Mouse (Mus musculus) megakaryocyte, embryonic 14.5 days (primary cell): ENCODE data around the gene Gm1043. TPM values are rescaled to one million over a fixed set of nuclear protein-coding genes. Genes with fewer than 3 reads are reported as not detected.

Source experiments
- H3K27me3 ChIP-seq: replicated peaks from 2 replicates; pipeline ENCODE3; 2012; ENCODE audit warnings: inconsistent platforms
- H3K36me3 ChIP-seq: replicated peaks from 2 replicates; pipeline ENCODE3; 2012; ENCODE audit warnings: low read length, inconsistent platforms, mixed read lengths
- H3K4me1 ChIP-seq: 2 replicates; pipeline ENCODE4 v1.6.1; 2012; ENCODE audit warnings: inconsistent platforms
- H3K4me3 ChIP-seq: replicated peaks from 2 replicates; pipeline ENCODE3; 2012; ENCODE audit warnings: moderate library complexity, mild to moderate bottlenecking, inconsistent platforms
- H3K9me3 ChIP-seq: 2 replicates; pipeline ENCODE4 v1.6.1; 2012; ENCODE audit warnings: inconsistent platforms
- FLI1 ChIP-seq: IDR thresholded peaks from 2 replicates; pipeline ENCODE4 v1.6.1; 2012; ENCODE audit warnings: low read length, inconsistent platforms, mixed read lengths
- GATA1 ChIP-seq: IDR thresholded peaks from 3 replicates; pipeline ENCODE4 v1.6.1; 2012; ENCODE audit warnings: mixed read lengths, low read length, inconsistent platforms, borderline replicate concordance
- polyA plus RNA-seq: library from polyadenylated mRNA; stranded (reverse); fragments of >175 nt; gene quantifications from 2 replicates; pipeline ENCODE4 v1.2.3, GENCODE M21; 2012; ENCODE audit warnings: low replicate concordance; ENCODE audit not compliant: insufficient read depth

Gm1043 gene
- polyA plus RNA-seq, 1 experiment = not detected

DNA sequence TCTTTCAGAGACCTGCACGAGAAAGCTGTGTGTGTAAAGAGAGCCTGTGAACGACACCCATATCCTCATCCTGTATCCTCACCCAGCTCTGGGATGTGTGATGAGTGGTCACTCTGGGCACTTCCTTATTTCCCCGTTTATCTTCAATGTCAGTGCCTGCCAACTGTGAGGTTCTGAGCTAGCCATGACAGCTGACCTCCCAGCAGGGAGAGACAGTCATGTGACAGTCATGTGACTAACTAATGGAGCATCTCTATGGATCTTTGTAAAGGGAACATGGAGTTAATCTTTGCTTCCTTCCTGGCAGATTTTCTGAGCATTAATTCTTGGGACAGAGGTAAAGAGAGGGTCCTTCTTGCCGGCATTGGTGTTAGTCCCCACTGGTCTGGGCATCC, 128.5 kb downstream of the Gm1043 start:
- Histone ChIP-seq H3K36me3 (no peaks in the 10 kb centered on the region), H3K27me3 (no peaks in the 10 kb centered on the region), H3K9me3 (peaks cover 18% of the 10 kb centered on the region), H3K4me3 (no peak overlapping the region), H3K4me1 (no peaks in the 10 kb centered on the region)
- TF ChIP-seq GATA1 = no peak
- no peak for TF ChIP-seq FLI1

DNA sequence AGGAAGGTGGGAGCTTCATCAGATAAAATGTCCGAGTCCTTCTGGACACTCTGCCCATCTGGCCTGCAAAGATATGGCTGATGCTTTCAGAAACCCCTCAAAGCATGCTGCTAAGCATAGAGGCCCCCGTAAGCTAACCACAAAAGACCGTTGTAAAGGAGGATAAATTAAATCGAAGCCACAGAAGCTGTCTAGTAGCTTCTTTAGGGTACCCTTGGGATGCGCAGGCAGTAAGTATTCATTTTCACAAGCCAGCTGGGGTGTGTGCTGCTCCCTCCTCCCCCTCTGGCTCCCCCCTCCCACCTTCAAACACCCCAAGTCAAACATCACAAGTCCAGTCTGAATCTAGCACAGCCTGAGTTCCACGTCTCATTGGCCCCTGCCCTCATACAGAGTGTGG, 129.4 kb downstream of the Gm1043 start:
- no peaks in the 10 kb centered on the region for H3K36me3 ChIP-seq
- TF ChIP-seq FLI1 (no peak), GATA1 (no peak)
- H3K27me3 ChIP-seq = no peaks in the 10 kb centered on the region
- no peaks in the 10 kb centered on the region for H3K4me1 ChIP-seq
- H3K9me3 ChIP-seq = peaks cover 15% of the 10 kb centered on the region
- no peak overlapping the region for H3K4me3 ChIP-seq

DNA sequence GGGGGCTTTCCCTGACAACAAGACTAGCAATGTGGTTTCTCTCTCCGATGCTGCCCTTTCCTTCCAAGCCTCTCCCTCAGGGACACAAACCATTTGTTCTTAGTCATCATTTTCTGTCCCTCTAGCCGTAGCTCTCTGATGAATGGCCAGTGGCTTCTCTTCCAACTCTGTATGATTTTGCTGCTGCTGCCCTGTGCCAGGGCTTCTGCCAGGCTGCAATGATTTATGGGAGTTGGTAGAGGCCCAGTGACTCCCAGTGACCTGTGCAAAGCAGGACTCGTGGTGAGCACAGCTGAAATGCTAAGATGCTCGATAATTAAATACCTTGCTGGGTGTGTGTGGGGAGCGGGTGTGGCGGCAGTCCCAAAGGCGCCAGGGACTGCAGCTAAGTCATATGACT, 130.1 kb downstream of the Gm1043 start:
- H3K36me3 ChIP-seq = no peaks in the 10 kb centered on the region
- H3K4me3 ChIP-seq = no peak overlapping the region
- peaks cover 15% of the 10 kb centered on the region for H3K9me3 ChIP-seq
- TF ChIP-seq GATA1 = no peak
- TF ChIP-seq FLI1 = no peak
- no peaks in the 10 kb centered on the region for H3K4me1 ChIP-seq
- H3K27me3 ChIP-seq = no peaks in the 10 kb centered on the region

DNA sequence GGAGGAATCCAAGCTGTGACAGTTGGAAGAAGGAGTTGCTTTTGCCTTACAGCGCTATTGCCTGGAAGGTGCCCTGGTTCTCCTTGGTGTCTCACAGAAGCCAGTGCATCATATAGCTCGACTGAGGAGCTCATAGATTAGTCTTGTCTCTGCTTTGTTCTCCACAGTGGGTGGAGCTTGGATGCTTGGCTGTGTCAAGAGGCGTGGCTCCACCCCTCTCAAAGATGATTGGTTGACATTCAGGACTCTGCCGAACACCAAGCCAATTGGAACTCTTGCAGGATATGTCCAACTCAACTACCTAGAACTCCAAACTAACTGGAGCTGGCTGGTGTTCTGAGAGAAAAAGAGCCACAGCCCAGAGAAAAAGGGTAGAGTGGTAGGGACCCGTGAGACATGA, 134.4 kb downstream of the Gm1043 start:
- H3K36me3 ChIP-seq = no peaks in the 10 kb centered on the region
- no peak overlapping the region for H3K4me3 ChIP-seq
- peaks cover 8% of the 10 kb centered on the region for H3K9me3 ChIP-seq
- H3K4me1 ChIP-seq = no peaks in the 10 kb centered on the region
- TF ChIP-seq GATA1 (no peak), FLI1 (no peak)
- H3K27me3 ChIP-seq = peaks cover 3% of the 10 kb centered on the region

DNA sequence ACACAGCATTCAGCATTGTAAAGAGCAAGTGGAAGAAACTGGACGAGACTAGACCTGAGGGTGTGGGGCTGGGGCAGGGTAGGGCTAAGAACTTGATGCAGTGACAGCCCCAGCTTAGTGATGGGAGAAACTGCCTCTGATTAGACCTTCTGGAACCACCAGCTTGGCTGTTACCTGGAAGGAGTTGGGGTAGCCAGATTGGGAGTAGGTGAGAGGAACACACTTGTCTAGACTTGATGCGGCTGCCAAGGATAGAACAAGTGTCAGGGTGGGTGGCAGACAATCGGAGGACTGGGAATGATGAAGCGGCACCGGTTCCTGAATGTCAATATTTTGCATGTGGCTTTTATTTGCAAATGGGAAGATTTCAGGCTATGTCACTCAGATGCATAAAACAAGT, 135.4 kb downstream of the Gm1043 start:
- TF ChIP-seq FLI1 = no peak
- no peak for TF ChIP-seq GATA1
- Histone ChIP-seq H3K27me3 (peaks cover 3% of the 10 kb centered on the region), H3K9me3 (no peaks in the 10 kb centered on the region), H3K4me1 (no peaks in the 10 kb centered on the region), H3K36me3 (no peaks in the 10 kb centered on the region), H3K4me3 (no peak overlapping the region)

DNA sequence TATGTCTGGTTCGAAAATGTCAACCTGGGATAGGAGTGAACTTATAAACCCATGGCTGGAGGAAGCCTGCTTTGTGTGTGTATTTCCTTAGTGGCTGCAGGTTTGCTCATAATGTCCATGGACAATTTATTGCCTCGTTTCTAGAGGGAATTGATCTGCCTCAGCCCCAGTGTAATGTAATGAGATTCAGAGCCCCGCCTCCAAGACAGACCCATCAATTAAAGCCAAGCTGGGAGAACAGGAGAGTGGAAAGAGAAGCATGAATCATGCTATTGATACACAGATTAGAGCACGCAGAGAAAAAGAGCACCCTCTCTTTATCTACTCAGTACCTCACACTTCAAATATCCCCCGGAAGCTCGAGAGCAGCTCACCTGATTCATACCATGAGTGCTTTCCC, 136.4 kb downstream of the Gm1043 start:
- H3K27me3 ChIP-seq = peaks cover 3% of the 10 kb centered on the region
- TF ChIP-seq GATA1 = no peak
- no peak for TF ChIP-seq FLI1
- no peaks in the 10 kb centered on the region for H3K4me1 ChIP-seq
- no peak overlapping the region for H3K4me3 ChIP-seq
- H3K9me3 ChIP-seq = no peaks in the 10 kb centered on the region
- H3K36me3 ChIP-seq = no peaks in the 10 kb centered on the region

DNA sequence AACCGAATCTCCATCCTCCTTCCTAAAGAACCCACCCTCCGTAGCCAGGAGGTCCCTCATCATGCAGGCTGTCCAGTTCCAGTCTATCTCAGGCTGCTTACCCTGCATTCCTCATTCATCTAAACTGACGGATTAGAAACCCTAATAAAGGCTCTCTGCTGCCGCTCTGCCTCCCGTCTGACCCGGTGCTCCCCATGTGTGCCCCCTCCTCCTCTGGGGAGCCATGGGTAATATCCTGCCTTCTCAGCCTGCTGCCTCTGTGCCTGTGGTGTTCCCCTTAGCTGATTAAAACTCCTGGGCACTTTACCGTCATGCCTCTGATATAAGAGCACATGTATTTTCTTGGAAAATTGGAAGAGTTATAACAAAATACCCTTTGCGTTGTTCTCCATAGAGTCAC, 137.1 kb downstream of the Gm1043 start:
- H3K4me3 ChIP-seq = no peak overlapping the region
- no peaks in the 10 kb centered on the region for H3K4me1 ChIP-seq
- H3K27me3 ChIP-seq = peaks cover 3% of the 10 kb centered on the region
- TF ChIP-seq GATA1 (no peak), FLI1 (no peak)
- no peaks in the 10 kb centered on the region for H3K9me3 ChIP-seq
- H3K36me3 ChIP-seq = no peaks in the 10 kb centered on the region

DNA sequence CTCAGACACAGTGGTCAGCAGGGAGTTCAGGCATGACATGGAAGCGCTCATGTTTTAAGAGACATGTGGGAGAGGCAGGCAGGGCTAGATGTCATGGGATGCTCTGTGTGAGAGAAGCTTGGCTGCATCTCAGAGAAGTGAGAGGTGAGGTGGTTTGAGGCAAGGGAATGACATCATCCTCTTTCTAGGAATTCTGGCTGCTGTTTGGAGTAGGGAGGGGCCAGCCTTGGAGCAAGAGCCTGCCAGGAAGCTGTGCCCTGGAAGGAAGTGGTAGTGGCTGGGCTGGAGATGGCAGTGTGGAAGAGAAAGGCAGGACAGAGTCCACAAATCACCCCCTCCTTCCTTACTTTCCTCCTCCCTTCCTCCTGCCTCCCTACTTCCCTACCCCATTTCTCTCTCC, 140.5 kb downstream of the Gm1043 start:
- Histone ChIP-seq H3K4me3 (no peak overlapping the region), H3K4me1 (no peaks in the 10 kb centered on the region), H3K27me3 (peaks cover 6% of the 10 kb centered on the region), H3K9me3 (no peaks in the 10 kb centered on the region), H3K36me3 (no peaks in the 10 kb centered on the region)
- TF ChIP-seq GATA1 (no peak), FLI1 (no peak)

DNA sequence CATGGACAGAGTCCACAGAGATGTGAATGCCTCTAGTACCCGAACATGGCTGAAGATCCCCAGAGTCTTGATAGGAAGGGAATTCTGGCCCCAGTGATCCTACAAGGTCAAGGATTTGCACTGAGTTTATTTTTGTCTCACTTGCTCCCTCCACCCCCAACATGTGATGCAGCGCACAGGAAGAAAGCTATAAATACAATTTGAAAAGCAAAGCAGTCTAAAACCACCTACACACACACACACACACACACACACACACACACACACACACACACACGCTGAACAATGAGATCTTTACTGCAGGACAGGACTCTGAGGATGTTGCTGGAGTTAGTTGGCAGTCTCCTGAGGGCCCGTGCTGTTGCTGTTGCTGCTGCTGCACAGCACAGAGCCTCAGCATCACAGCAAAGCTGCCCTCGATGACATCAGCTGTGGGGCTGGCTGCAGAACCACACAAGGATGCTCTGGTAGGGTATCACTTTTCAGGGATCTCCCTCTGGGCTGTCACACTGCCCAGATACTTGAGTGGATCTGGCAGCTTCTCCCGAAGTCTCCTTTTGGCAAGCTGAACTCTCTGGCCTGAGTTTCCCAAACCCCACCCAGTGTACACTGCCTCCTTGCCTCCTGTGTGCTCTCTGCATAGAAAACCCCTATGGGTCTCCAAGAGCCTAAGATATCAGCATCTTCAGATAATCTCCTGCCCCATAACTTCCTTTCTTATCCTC, 142.9 kb downstream of the Gm1043 start:
- Histone ChIP-seq H3K4me1 (no peaks in the 10 kb centered on the region), H3K36me3 (no peaks in the 10 kb centered on the region), H3K9me3 (no peaks in the 10 kb centered on the region), H3K27me3 (peaks cover 9% of the 10 kb centered on the region), H3K4me3 (no peak overlapping the region)
- TF ChIP-seq FLI1 (no peak), GATA1 (no peak)

DNA sequence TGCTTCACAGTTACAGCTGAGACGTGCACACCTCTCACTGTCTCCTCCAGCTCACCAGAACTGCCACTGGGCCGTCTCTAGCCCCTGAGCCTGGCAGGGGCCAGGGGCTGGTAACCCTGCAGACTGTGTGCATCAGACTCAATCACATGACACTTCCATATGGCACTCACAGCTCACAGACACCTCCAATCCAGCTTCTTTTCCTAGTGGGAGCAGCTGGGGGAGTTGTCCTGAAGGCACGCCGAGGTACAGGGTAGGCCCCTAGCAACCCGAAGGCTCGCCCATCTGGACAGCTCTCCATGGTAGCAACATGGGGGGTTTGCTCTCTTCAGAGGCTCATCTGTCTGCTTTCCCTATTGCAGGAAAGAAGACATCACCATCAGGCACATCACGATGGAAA, 143.7 kb downstream of the Gm1043 start:
- H3K4me1 ChIP-seq = no peaks in the 10 kb centered on the region
- H3K9me3 ChIP-seq = no peaks in the 10 kb centered on the region
- H3K27me3 ChIP-seq = peaks cover 11% of the 10 kb centered on the region
- no peak for TF ChIP-seq GATA1
- H3K36me3 ChIP-seq = no peaks in the 10 kb centered on the region
- no peak overlapping the region for H3K4me3 ChIP-seq
